Mouse (Mus musculus) intestine, postnatal 0 days (tissue): ENCODE measurements around the gene Hgfac. TPM values are rescaled to one million over a fixed set of nuclear protein-coding genes. Genes with fewer than 3 reads are reported as not detected.
A peak's percentile ranks its signal among the peaks of the same experiment; 100 is the strongest.

ENCODE experiments used
- ATAC-seq: fragments of 200-750 bp; cut with Nextera tagmentation; 2 replicates; pipeline ENCODE4 v1.8.0; 2017; ENCODE audit warnings: mild to moderate bottlenecking, moderate TSS enrichment, moderate library complexity
- H3K27ac ChIP-seq: fragments of 300-500 bp; sonication (generic); 2 replicates; pipeline ENCODE4 v1.5.1; 2014; ENCODE audit warnings: mild to moderate bottlenecking, low read depth, low read length, moderate library complexity
- H3K27me3 ChIP-seq: fragments of 300-500 bp; sonication (generic); replicated peaks from 2 replicates; pipeline ENCODE4 v1.6.1; 2014; ENCODE audit warnings: low read length, mixed read lengths; ENCODE audit not compliant: control insufficient read depth, insufficient read depth
- H3K36me3 ChIP-seq: fragments of 300-500 bp; sonication (generic); 2 replicates; pipeline ENCODE4 v1.6.1; 2014; ENCODE audit warnings: mild to moderate bottlenecking, moderate library complexity; ENCODE audit not compliant: control insufficient read depth, insufficient read depth
- H3K4me1 ChIP-seq: fragments of 300-500 bp; sonication (generic); replicated peaks from 2 replicates; pipeline ENCODE4 v1.6.1; 2014; ENCODE audit warnings: antibody characterized with exemption, low read length, mixed read lengths; ENCODE audit not compliant: control insufficient read depth, insufficient read depth
- H3K4me2 ChIP-seq: fragments of 300-500 bp; sonication (generic); replicated peaks from 2 replicates; pipeline ENCODE4 v1.6.1; 2014; ENCODE audit warnings: low read depth, mild to moderate bottlenecking, moderate library complexity
- H3K4me3 ChIP-seq: fragments of 300-500 bp; sonication (generic); 2 replicates; pipeline ENCODE4 v1.5.1; 2014; ENCODE audit warnings: low read depth, low read length
- H3K9ac ChIP-seq: fragments of 300-500 bp; sonication (generic); 2 replicates; pipeline ENCODE4 v1.6.1; 2014; ENCODE audit warnings: mild to moderate bottlenecking, low read depth, low read length
- H3K9me3 ChIP-seq: fragments of 300-500 bp; sonication (generic); 2 replicates; pipeline ENCODE4 v1.6.1; 2016; ENCODE audit warnings: mixed run types; ENCODE audit not compliant: control insufficient read depth
- CTCF ChIP-seq: sonication (generic); IDR thresholded peaks from 2 replicates; pipeline ENCODE4 v1.5.1; 2016; ENCODE audit warnings: low read depth, mild to moderate bottlenecking, control low read depth, antibody characterized with exemption, moderate library complexity
- WGBS: fragments of 180-500 bp; shearing (Covaris S2); extraction: QIAGEN DNeasy Blood & Tissue Kit; methylation state at CpG from one replicate; pipeline ENCODE4 v1.1.7; 2014; 5-methylcytosine and 5-hydroxymethylcytosine counted together
- polyA plus RNA-seq: library from polyadenylated mRNA; unstranded; fragments of >200 nt; fragmentation: Nextera tagmentation; extraction: Ambion mirVana; gene quantifications from 2 replicates; pipeline ENCODE4 v1.2.1, GENCODE M21; 2015

The Hgfac gene
- polyA plus RNA-seq, 1 experiment from 2014 or later = 10.5 TPM

- no peaks in the 10 kb centered on the region for H3K4me1 ChIP-seq
- no peak overlapping the region for H3K9ac ChIP-seq
- ATAC-seq = no peak
- H3K27me3 ChIP-seq = peaks cover 29% of the 10 kb centered on the region
- H3K9me3 ChIP-seq = no peaks in the 10 kb centered on the region
- H3K36me3 ChIP-seq = no peaks in the 10 kb centered on the region
- no peak for TF ChIP-seq CTCF
- H3K27ac ChIP-seq = no peak overlapping the region
- H3K4me2 ChIP-seq = no peak overlapping the region
- 93% methylated on average over 3 of the region's 3 CpGs for WGBS
- no peak overlapping the region for H3K4me3 ChIP-seq
These were observed 13.3 kb downstream of the Hgfac start for GRCm38 (mm10) chr5:35054628-35055027.

DNA sequence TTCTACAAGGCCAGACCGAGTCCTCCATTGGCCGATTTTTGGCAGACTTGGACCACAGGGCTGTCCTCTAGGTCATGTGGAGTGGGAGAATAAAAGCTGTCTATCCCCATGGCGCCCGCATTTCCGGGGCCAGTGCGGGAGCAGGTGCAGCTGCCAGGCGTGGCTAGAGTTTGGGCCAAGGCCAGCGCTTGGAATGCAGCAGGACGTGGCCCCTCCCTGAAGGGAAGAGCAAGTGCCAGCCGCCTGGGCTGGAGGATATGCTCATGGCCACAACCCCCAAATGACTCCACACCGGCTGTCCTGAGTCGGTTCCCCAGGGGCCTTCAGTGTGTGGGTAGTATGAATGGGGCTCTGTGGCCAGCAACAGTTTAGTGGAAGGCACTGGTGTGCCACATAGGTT lies 13.8 kb downstream of the Hgfac start:
- Histone ChIP-seq H3K4me3 (no peak overlapping the region), H3K27ac (no peak overlapping the region), H3K9ac (no peak overlapping the region), H3K36me3 (no peaks in the 10 kb centered on the region), H3K9me3 (no peaks in the 10 kb centered on the region), H3K4me1 (no peaks in the 10 kb centered on the region), H3K4me2 (no peak overlapping the region), H3K27me3 (peaks cover 29% of the 10 kb centered on the region)
- no peak for TF ChIP-seq CTCF
- ATAC-seq = no peak; the same call in 1 of the 2 replicates
- 48% methylated on average over 12 of the region's 12 CpGs for WGBS

DNA sequence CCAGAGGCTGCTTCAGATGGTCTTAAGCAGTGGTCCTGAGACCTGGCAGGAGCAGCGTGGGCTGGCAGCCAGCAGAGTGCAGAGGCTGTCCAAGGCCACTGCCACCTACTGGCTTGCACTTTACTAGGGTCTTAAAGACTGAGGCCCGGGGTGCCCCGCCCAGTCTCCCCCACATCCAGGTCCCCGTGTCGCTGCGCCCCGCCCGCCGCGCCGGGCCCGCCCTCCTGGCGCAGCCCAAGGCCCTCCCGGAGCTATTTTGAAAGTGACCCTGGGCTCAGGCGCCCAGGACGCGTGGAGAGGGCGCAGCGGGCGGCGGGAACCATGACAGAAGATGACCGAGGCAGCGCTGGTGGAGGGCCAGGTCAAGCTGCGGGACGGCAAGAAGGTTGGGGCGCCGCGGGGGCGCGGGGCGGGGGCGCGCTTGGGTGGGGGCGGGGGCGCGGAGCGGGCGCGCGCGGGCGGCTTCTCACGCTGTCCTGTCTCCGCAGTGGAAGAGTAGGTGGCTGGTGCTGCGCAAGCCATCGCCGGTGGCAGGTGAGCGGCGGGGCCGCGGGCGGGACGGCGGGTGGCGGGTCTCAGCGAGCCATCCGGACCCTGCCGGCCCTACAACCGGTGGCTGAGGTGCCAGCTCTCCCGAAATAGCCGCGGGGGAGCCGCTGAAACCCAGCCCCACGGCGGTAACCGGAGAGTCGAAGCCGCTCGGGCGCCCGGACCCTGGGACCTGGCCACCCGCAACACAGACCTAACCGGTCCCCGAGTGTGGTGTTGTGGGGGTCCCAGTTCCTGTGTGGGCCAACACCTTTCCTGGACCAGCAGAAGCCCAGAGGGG lies 15.5 kb downstream of the Hgfac start, which contains the start of gene Dok7:
Gene Dok7 (plus strand): TSS at position 163 of the 829 bp plus-strand sequence.
- peak within 1 kb of the TSS; percentile 85 for H3K4me2 ChIP-seq
- no peaks in the 10 kb centered on the region for H3K9me3 ChIP-seq
- WGBS = 1% methylated on average over 46 of the region's 74 CpGs
- no peaks in the 10 kb centered on the region for H3K4me1 ChIP-seq
- H3K27me3 ChIP-seq = peaks cover 29% of the 10 kb centered on the region
- TF ChIP-seq CTCF = peak; percentile 44
- H3K27ac ChIP-seq = no peak within 1 kb of the TSS
- 0 out of 2 replicates have a peak, but pooled peaks have one; percentile 18 for ATAC-seq
- peak within 1 kb of the TSS; percentile 56 for H3K4me3 ChIP-seq
- peak within 1 kb of the TSS; percentile 46; the same call in 1 of the 2 replicates for H3K9ac ChIP-seq
- H3K36me3 ChIP-seq = no peaks in the 10 kb centered on the region

- Histone ChIP-seq H3K27ac (no peak overlapping the region), H3K36me3 (no peaks in the 10 kb centered on the region), H3K9me3 (no peaks in the 10 kb centered on the region), H3K4me3 (peak overlapping the region; percentile 56), H3K4me2 (peak overlapping the region; percentile 85), H3K27me3 (peaks cover 29% of the 10 kb centered on the region), H3K4me1 (no peaks in the 10 kb centered on the region), H3K9ac (no peak overlapping the region)
- TF ChIP-seq CTCF = no peak
- ATAC-seq = no peak
- 23% methylated on average over 4 of the region's 4 CpGs for WGBS
These were observed 16.3 kb downstream of the Hgfac start for GRCm38 (mm10) chr5:35057582-35057981.

- Histone ChIP-seq H3K4me3 (no peak overlapping the region), H3K27ac (no peak overlapping the region), H3K27me3 (peaks cover 29% of the 10 kb centered on the region), H3K36me3 (no peaks in the 10 kb centered on the region), H3K9me3 (no peaks in the 10 kb centered on the region), H3K9ac (no peak overlapping the region), H3K4me1 (no peaks in the 10 kb centered on the region), H3K4me2 (no peak overlapping the region)
- WGBS = 65% methylated on average over 1 of the region's 1 CpGs
- no peak for TF ChIP-seq CTCF
- ATAC-seq = no peak
These were observed 16.9 kb downstream of the Hgfac start for GRCm38 (mm10) chr5:35058216-35058615.

DNA sequence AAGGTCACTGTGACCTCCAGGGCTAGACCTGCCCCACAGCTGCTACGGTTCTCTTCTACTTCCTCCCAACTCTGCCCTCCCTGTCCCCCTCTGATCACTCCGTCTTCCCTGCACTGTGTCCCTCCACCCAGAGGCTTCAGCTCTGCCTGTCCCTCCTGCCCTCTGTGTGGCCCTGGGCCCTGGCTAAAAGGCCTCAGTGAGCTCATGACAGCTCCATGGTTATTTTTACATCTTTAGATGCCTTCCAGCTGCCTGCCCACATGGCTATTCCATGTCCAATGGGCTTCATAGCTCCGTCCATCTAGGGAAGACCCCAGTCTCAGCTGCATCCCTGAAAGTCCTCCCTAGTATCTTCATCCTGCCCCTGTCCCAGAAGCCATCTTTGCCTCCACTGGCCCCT lies 18.8 kb downstream of the Hgfac start:
- 52% methylated on average over 3 of the region's 3 CpGs for WGBS
- no peak for TF ChIP-seq CTCF
- Histone ChIP-seq H3K27me3 (peaks cover 26% of the 10 kb centered on the region), H3K27ac (no peak overlapping the region), H3K4me2 (no peak overlapping the region), H3K4me1 (no peaks in the 10 kb centered on the region), H3K36me3 (no peaks in the 10 kb centered on the region), H3K9ac (no peak overlapping the region), H3K9me3 (no peaks in the 10 kb centered on the region), H3K4me3 (no peak overlapping the region)
- ATAC-seq = no peak
